Mouse (Mus musculus): ENCODE results near the gene Hbs1l.

The Hbs1l gene

DNA sequence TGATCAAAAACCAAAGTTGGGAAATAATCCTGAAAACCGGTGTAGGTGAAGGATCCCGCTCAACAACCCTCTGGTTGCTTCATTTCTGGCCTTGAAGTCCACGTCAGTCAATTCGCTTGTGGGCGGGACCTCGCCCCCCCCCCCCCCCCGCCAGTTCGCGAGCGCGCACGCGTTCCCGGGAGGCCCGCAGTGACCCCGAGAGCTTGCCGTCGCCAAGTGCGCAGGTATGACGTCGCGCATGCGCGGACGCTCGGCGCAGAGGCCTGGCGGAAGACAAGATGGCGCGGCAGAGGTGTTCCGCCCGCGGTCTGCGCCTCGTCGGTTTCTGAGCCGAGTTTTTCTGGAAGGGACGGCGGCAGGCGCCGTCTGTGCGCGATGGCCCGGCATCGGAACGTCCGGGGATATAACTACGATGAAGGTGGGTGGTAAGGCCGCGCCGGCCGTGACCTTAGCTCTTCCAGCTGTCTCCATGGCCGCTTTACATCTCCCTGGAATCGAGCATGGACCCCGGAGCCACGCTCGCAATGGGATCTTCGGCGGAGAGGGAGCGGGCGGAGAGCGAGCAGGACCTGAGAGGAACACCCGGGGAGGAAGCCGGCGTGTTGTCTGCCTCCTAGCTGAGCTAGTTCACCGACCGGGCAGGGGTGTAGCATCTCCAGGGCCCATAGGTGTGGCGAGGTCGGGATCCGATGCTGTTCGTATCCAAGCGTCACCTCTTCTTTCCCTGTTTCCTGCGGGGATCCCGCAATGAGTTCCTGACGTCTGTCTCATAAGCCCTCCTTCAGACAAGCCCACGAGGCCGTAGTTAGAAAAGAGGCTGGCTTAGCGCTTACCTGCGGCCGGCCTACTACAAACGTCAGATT lies at the start of gene Hbs1l:
Gene Hbs1l (plus strand): TSS at position 221 of the 863 bp plus-strand sequence.
- DNase-seq, result peak; percentile 93

DNA sequence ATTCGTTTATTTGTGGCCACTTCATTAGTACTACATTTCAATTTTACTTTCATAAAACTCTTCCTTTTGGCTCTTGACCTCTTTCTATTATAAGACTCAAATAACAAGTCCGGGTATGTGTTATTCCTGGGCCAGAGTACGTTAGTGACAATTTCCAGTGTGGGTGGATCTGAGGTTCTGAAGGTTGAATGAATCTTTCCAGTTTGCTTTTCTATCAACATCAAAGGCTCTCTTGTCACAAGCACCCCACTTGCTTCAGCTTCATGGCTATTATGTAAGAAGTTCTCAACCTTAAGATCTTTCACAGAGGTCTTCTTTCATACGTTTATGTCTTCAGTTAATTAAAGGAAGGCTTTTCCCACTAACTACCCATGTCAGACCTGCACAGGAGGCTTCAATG lies 47.2 kb upstream of the Hbs1l start:
- DNase-seq, result no peak

- peak; percentile 25 for DNase-seq
Measured at GRCm38 (mm10) chr10:21251881-21252534, 43.8 kb upstream of the Hbs1l start.

DNA sequence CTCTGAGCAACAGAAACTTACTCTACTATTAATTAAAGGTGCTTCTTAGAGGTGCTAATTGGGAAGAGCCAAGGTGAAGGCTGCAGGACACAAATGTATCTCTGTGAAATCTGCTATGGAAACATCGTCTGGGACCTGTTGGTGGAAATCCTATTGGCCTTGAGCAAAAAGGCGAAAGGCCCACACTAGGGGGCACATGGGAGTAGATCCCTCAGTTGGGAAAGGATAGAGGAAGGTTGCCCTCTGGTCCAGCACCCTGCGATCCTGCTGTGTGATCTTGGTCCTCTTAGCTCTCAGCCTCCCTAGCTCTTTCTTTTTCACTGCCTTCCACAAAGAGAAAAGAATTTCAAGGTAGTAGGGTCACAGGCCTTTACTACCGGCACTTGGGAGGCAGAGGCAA lies 43.0 kb upstream of the Hbs1l start:
- DNase-seq, result no peak

DNA sequence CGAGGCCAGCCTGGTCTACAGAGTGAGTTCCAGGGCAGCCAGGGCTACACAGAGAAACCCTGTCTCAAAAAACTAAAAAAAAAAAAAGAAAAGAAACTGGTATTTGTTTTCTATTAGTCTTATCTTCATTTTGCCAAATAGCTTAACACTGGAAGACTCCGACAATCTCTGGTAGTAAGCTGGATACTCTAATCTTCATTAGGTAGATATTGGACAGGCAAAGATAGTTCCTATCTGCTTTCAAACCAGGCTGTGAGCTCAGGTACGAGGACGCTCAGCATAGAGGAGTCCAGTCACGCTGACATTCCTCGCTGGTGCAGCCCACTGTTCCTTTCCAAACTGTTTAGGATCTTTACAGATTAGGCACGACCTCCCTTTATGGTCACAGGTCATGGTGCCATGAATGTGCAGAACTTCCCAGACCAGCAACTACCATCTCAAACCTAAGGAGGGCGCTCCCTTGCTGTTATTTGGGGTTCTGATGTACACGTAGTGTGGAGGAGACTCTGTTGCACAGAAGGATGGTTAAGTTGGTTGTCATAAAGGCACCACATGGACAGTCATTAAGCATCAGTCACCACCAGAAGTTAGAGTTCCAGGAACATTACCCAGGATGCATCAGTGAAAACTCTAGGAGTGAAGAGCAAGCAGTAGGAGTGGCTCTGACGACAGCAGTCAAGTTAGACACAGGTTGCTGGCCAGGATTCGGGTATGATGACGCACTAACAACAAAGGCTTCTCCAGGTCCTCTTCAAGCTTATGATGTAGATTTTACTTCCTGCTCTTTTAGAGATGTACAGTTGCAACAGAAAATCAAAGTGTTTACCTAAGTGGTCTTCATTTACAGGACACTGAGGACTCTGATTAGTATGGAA lies 41.3 kb upstream of the Hbs1l start:
- no peak for DNase-seq

DNA sequence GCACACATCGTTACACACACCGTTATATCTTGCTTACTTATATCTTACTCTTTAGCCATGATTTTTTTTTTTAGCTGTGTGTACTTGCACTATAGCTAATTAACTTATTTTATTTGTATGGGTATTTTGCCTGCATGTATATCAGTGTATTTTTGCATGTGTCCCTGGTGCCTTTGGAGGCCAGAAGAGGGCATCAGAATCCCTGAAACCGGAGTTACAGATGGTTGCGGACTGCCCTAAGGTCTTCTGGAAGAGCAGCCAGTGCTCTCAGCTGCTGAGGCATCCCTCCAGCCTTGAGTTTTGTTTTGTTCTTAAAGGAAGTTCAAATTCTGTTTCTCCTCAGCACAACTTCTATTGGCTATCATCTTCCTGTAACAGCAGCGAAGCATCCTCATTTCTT lies 38.5 kb upstream of the Hbs1l start:
- DNase-seq, result no peak

- no peak for DNase-seq
Measured at GRCm38 (mm10) chr10:21259649-21260048, 36.1 kb upstream of the Hbs1l start.

- DNase-seq, result no peak
Measured at GRCm38 (mm10) chr10:21265188-21265587, 30.6 kb upstream of the Hbs1l start.

GRCm38 (mm10) chr10:21267452-21267851 lies 28.3 kb upstream of the Hbs1l start:
- no peak for DNase-seq

DNA sequence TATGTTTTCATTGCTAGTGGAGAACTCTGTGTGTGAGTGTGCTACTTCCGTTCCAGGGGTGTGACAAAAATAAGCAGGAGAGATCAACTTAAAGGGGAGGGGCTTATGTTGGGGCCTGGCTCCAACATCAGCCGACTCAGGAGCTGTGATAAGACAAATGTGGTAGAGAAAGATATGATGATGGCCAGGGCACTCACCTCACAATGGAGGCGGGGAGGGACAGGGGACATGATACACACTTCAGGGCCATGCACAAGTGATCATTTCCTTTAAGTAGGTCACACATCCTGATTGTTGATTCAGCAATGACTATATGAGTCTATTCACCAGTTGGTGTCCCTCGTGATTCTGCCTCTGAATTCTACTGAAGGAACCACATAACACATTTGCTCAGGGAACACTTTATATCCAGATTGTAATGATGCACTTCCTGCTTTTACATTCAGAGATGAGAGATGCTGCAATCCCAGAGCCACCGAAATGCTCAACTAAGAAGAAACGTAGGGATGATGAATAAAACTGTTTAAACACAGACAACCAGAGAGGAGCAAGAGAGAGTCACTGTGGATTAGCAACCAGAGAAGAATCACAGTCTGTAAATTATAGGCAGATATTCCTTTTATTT lies 26.9 kb upstream of the Hbs1l start:
- no peak for DNase-seq

DNA sequence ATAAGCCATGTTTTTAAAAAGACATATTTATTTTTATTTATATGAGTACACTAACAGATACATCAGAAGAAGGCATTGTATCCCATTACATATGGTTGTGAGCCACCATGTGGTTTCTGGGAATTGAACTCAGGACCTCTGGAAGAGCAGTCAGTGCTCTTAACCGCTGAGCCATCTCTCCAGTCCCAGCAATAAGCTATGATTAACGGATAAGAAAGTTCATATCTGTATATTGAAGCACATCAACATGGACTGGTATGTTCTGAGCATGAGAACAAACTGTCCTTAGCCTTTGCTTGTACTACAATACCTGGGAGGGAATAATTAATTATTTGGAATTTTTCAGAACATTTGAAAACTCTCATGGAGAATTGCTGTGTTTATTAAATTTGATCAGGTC lies 25.9 kb upstream of the Hbs1l start:
- no peak for DNase-seq

DNA sequence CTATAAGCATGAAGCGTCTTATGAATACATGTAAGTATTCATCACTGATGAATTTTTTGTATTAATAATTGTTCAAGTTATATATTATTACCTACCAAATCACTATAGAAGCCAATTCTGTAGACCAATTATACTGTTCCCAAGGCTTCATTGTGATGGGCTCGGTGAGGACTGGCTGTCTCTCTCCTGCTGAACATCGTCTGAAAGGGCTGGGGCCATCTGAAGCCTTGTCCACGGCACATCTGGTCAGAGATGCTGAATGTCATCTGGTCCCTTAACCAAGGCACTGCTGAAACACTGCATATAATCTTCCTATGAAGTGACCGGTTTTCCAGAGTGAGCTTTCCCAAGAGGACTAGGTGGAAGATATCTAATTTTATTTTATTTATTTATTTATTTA lies 24.9 kb upstream of the Hbs1l start:
- DNase-seq, result no peak

GRCm38 (mm10) chr10:21271310-21271709 lies 24.5 kb upstream of the Hbs1l start:
- DNase-seq, result no peak

DNA sequence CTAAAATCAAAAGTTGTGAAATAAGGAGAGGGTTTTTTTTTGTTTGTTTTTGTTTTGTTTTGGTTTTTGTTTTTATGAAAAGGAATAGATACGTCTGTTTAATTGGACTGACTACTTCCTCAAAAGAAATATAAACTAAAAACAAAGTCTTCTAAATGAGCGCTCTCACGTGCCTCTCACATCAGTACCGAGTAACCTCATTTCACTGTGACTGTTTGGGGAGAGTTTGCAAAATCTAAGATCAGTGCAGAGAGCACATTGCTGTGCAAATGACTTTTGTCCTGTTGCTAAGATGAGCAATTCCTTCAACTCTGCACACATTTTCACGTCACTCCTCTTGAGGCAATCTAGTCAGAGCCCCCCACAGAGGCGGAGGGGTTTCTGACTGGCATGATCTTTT lies 24.0 kb upstream of the Hbs1l start:
- no peak for DNase-seq

DNA sequence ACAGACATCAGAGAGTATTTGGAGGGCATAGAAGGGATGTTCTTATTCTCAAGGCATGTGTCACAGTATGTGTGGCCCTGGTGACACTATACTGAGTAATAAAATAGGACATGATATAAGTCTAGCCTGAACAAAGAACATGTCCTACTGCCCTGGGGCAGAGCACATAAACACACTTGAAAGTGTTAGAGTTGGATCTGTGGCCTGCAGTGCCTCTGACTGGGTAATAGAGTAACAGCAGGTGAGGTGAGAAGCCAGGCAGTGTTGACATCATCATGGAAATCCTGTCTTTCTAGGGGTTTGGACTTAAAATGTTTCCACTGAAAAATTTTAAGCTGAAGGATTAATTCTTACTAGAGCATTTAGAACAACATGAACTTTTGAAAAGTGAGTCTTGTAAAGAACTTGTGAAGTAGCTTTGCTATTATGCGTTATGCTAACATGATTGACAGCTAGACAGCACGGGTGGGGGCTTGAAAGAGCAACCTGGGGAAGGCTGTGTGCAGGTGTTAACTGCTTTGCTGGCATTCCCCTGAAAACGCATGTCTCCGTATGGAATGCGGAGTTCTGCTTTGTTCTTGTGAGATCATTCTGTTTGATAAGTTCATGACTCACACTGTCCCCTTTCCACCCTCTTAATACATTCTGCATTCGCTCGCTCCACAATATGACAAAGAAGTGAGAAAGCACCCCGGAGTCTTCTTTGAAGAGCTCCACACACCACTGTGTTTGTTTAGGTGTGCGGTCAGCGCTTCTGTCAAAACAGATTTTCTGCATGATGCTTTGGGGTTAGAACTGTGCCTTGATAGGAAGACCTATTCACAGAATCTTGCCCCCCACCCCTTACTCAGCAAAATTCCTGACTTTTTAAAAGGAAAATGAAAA lies 8.3 kb upstream of the Hbs1l start:
- DNase-seq, result no peak

- DNase-seq, result no peak
Measured at GRCm38 (mm10) chr10:21291228-21291627, 4.6 kb upstream of the Hbs1l start.

- no peak for DNase-seq
Measured at GRCm38 (mm10) chr10:21294217-21294616, 1.6 kb upstream of the Hbs1l start.

- DNase-seq, result no peak
Measured at GRCm38 (mm10) chr10:21295397-21295758, 401 bp upstream of the Hbs1l start.

DNA sequence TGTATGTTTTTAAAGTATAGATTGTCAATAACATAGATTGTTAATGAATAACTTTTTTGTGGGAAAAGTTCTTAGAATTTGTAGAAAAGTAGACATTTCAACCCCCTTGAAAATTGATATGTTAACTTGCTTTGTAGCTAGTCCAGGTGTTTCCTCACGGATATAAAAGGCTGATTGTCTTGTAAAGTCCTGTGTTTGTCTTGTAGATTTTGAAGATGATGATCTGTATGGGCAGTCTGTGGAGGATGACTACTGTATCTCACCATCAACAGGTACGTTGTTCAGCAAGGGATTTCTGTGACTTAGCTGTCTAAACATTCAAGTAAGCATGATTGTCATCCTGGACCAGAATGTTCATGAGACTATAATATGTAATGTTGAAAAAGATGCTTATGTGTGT lies 3.2 kb downstream of the Hbs1l start:
- no peak for DNase-seq

- no peak for DNase-seq
Measured at GRCm38 (mm10) chr10:21301822-21302221, 6.0 kb downstream of the Hbs1l start.

- no peak for DNase-seq
Measured at GRCm38 (mm10) chr10:21304672-21305632, 9.2 kb downstream of the Hbs1l start.

Measured in lung, postnatal 10 days (tissue).